Mouse (Mus musculus) heart, embryonic 11.5 days (tissue): ENCODE data around the gene Fam114a2. TPM values are rescaled to one million over a fixed set of nuclear protein-coding genes. Genes with fewer than 3 reads are reported as not detected.
A peak's percentile ranks its signal among the peaks of the same experiment; 100 is the strongest.

Experiments
- ATAC-seq: fragments of 200-750 bp; cut with Nextera tagmentation; replicated peaks from 2 replicates; pipeline ENCODE4 v1.8.0; 2017; ENCODE audit warnings: moderate library complexity; ENCODE audit not compliant: insufficient number of reproducible peaks, low FRiP score, low TSS enrichment
- H3K27ac ChIP-seq: fragments of 300-500 bp; sonication (generic); 2 replicates; pipeline ENCODE4 v1.5.1; 2014; ENCODE audit warnings: mild to moderate bottlenecking, low read depth, low read length
- H3K27me3 ChIP-seq: fragments of 300-500 bp; sonication (generic); 2 replicates; pipeline ENCODE4 v1.6.1; 2014; ENCODE audit warnings: mild to moderate bottlenecking, low read length, mixed read lengths; ENCODE audit not compliant: control insufficient read depth, insufficient read depth
- H3K36me3 ChIP-seq: fragments of 300-500 bp; sonication (generic); 2 replicates; pipeline ENCODE4 v1.6.1; 2014; ENCODE audit warnings: mild to moderate bottlenecking, low read length, moderate library complexity, mixed read lengths; ENCODE audit not compliant: control insufficient read depth, insufficient read depth
- H3K4me1 ChIP-seq: fragments of 300-500 bp; sonication (generic); 2 replicates; pipeline ENCODE4 v1.6.1; 2014; ENCODE audit warnings: low read length; ENCODE audit not compliant: control insufficient read depth, insufficient read depth
- H3K4me2 ChIP-seq: fragments of 300-500 bp; sonication (generic); 2 replicates; pipeline ENCODE4 v1.6.1; 2014; ENCODE audit warnings: mild to moderate bottlenecking, moderate library complexity
- H3K4me3 ChIP-seq: fragments of 300-500 bp; sonication (generic); 2 replicates; pipeline ENCODE4 v1.5.1; 2014; ENCODE audit warnings: low read depth, low read length
- H3K9ac ChIP-seq: fragments of 300-500 bp; sonication (generic); 2 replicates; pipeline ENCODE4 v1.6.1; 2014; ENCODE audit warnings: mild to moderate bottlenecking, low read depth, low read length, moderate library complexity
- H3K9me3 ChIP-seq: fragments of 300-500 bp; sonication (generic); replicated peaks from 2 replicates; pipeline ENCODE4 v1.6.1; 2016; ENCODE audit warnings: low read length; ENCODE audit not compliant: control insufficient read depth
- WGBS: fragments of 180-500 bp; shearing (Covaris S2); extraction: QIAGEN DNeasy Blood & Tissue Kit; methylation state at CpG from one replicate; pipeline ENCODE4 v1.1.7; 2014; ENCODE audit not compliant: insufficient replicate concordance; 5-methylcytosine and 5-hydroxymethylcytosine counted together
- polyA plus RNA-seq: library from polyadenylated mRNA; unstranded; fragments of >200 nt; fragmentation: Nextera tagmentation; extraction: Ambion mirVana; gene quantifications from 2 replicates; pipeline ENCODE4 v1.2.1, GENCODE M21; 2014

Fam114a2 gene
- polyA plus RNA-seq, 1 experiment from 2014 or later: 49.4 TPM

DNA sequence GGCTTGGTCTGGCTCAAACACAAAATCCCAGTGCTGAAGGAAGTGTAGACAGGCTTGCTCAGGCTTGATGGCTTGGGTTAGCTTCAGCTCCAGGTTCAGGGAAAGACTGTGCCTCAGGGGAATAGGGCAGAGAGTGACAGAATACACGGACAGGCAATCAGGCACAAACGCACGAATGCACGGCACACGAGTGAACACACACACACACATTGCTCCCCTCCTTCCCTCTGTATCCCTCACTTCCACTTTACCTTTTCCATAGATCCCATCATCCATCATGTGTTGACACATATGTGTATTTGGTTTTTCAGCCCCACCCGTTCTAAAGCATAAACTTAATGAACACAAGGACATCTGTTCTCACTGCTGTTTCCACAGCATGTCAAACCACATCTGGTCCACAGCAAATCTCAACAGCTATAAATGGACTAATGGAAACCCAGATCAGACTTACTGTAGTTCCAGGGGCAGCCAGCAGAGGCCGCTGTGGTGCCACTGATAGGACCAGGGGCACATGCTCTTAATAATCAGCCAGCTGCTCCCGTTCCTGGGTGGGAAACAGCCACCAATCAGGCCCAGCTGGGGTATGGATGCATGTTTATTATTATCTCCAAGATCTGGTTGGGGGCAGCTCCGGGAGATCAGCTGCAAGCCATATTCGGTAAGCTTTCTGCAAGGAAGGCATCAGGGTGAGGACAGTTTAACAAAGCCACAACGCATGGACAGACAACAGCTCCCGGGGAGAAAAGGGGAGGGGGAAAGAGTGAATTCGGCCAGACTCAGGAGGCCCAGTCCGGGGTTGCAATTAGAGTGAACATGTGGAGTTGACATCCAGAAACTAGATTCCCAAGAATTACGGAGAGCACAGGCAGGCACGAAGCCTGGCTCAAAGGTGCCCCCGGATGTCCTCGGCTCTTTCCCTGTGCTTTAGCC is 30.5 kb upstream of the Fam114a2 start:
- Histone ChIP-seq H3K27ac (no peak overlapping the region), H3K9ac (0 out of 2 replicates have a peak overlapping the region, but pooled peaks have one; percentile 16), H3K4me2 (peak overlapping the region; percentile 55), H3K9me3 (no peaks in the 10 kb centered on the region), H3K36me3 (no peaks in the 10 kb centered on the region), H3K27me3 (no peaks in the 10 kb centered on the region), H3K4me1 (no peaks in the 10 kb centered on the region), H3K4me3 (no peak overlapping the region)
- no peak; the same call in 1 of the 2 replicates for ATAC-seq
- 36% methylated on average over 18 of the region's 18 CpGs for WGBS

DNA sequence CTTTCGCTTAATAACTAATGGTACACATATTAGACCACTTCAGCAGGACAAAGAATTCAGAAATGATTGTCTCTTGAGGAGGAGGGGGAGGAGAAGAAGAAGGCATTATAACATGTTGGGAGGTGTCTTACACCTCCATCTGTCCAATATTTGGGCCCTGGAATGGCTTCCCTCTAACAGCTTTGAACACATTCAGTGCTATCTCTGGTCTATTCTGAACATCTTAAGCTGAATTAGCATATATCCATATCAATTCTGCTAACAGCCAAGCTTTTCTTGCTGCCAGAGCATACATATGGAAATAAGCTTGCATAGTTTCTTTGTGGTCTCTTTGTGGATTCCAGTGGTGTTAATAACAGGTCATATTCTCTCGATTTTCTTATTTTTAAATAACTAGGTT is 22.3 kb upstream of the Fam114a2 start:
- Histone ChIP-seq H3K27ac (no peak overlapping the region), H3K27me3 (no peaks in the 10 kb centered on the region), H3K36me3 (no peaks in the 10 kb centered on the region), H3K9ac (no peak overlapping the region), H3K4me3 (no peak overlapping the region), H3K4me1 (no peaks in the 10 kb centered on the region), H3K4me2 (no peak overlapping the region), H3K9me3 (no peaks in the 10 kb centered on the region)
- 79% methylated on average over 2 of the region's 2 CpGs for WGBS
- no peak for ATAC-seq

DNA sequence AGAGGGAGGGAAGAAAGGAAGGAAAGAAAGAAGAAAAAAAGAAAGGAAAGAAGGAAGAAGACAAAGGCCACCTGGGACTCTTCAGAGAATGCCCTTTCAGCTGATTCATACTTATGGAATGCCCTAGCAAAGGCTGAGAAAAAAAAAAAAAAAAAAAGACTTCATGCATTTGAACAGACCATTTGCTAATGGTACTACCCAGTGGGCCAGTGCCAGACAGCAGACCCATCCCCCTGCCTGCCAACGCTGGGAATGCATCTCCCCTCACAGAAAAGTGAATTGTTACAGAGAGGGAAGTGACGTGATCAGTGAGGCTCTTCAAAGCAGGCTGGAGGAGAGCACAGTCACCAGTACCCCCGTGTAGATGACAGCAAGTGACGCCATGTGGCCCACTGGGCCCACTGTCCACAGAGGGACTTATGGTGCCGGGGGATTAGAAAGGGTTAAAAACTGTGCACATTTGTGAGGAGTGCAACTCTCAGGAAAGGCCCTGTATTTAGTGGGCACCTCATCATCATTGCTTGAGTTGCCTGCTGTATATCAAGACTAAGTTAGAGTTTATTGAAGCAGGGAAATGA is 21.5 kb upstream of the Fam114a2 start:
- Histone ChIP-seq H3K36me3 (no peaks in the 10 kb centered on the region), H3K4me3 (no peak overlapping the region), H3K9ac (no peak overlapping the region), H3K4me2 (no peak overlapping the region), H3K4me1 (no peaks in the 10 kb centered on the region), H3K27ac (no peak overlapping the region), H3K9me3 (no peaks in the 10 kb centered on the region), H3K27me3 (no peaks in the 10 kb centered on the region)
- WGBS: 69% methylated on average over 5 of the region's 5 CpGs
- no peak for ATAC-seq

DNA sequence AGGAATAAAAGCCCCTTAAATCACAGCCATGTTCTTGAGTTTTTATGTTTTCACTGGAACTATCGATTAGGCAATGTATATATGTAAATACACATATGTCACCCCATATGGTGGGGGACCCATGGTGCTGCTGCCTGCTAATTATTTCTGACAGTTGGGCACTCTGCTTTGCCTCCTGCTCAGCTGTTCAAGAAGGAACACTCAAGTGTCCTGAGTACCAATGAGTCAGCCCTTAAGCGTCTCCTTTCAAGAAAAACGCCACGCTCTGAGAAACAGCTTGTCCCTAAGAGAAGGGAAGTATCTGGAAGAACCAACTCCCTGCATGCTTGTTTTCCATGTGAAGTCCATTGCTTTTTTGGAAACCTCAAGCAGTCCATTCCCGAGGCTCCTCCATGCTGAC is 17.5 kb upstream of the Fam114a2 start:
- H3K9me3 ChIP-seq: no peaks in the 10 kb centered on the region
- H3K4me3 ChIP-seq: no peak overlapping the region
- 0 out of 2 replicates have a peak, but pooled peaks cover 3% of the 10 kb centered on the region for H3K36me3 ChIP-seq
- H3K27ac ChIP-seq: no peak overlapping the region
- no peaks in the 10 kb centered on the region for H3K4me1 ChIP-seq
- no peaks in the 10 kb centered on the region for H3K27me3 ChIP-seq
- no peak overlapping the region for H3K9ac ChIP-seq
- ATAC-seq: no peak
- no peak overlapping the region for H3K4me2 ChIP-seq
- 94% methylated on average over 5 of the region's 5 CpGs for whole genome bisulfite sequencing

- H3K4me2 ChIP-seq: no peak overlapping the region
- H3K9me3 ChIP-seq: no peaks in the 10 kb centered on the region
- H3K36me3 ChIP-seq: peaks cover 3% of the 10 kb centered on the region; the same call in 1 of the 2 replicates
- no peak overlapping the region for H3K9ac ChIP-seq
- 93% methylated on average over 4 of the region's 4 CpGs for WGBS
- no peak overlapping the region; the same call in 1 of the 2 replicates for H3K27ac ChIP-seq
- H3K4me3 ChIP-seq: no peak overlapping the region
- H3K4me1 ChIP-seq: no peaks in the 10 kb centered on the region
- no peak for ATAC-seq
- no peaks in the 10 kb centered on the region for H3K27me3 ChIP-seq
Measured at GRCm38 (mm10) chr11:57532306-57532705, 13.9 kb upstream of the Fam114a2 start.

DNA sequence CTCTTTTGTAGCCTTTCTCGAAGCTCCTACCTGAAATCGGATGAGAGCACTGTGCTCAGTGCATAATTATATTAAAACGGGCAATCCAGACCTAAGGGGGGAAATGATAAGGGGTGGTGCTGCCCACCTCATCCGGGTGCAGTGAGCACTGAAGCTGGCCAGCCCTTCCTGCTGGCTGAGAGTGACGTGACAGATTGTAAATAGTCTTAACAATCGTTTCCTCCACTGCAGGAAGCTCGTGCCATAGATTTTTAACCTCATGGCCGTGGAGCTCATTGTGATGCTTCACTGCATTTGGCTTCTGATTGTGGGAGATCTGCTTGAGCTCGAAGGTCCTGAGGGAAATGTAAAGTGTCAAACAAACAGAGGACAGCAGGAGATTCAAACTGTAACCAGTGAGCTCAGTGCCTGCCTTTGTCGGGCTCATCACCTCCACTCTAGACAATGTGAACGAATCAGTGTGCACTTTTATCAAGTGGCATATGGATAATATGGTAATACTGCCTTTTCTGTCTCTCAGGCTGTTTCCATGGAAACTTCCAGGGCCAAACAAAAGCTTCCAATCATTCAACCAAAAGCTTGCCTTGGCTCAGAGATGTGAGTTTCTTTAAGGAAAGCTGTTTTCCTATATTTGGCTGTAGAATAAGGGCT is 13.0 kb upstream of the Fam114a2 start:
- no peak for ATAC-seq

GRCm38 (mm10) chr11:57529111-57529510 is 10.7 kb upstream of the Fam114a2 start:
- Histone ChIP-seq H3K9me3 (no peaks in the 10 kb centered on the region), H3K4me2 (no peak overlapping the region), H3K9ac (no peak overlapping the region), H3K27me3 (no peaks in the 10 kb centered on the region), H3K27ac (no peak overlapping the region), H3K36me3 (peaks cover 3% of the 10 kb centered on the region; the same call in 1 of the 2 replicates), H3K4me1 (peaks cover 6% of the 10 kb centered on the region; the same call in 1 of the 2 replicates), H3K4me3 (no peak overlapping the region)
- 84% methylated on average over 3 of the region's 3 CpGs for WGBS
- no peak for ATAC-seq

More for the DNA sequence above, 13.0 kb upstream of the Fam114a2 start:
- H3K4me1 ChIP-seq: no peaks in the 10 kb centered on the region
- 56% methylated on average over 11 of the region's 11 CpGs for WGBS
- H3K27ac ChIP-seq: peak overlapping the region; percentile 60
- no peak overlapping the region for H3K4me2 ChIP-seq
- H3K9ac ChIP-seq: no peak overlapping the region
- peaks cover 3% of the 10 kb centered on the region; the same call in 1 of the 2 replicates for H3K36me3 ChIP-seq
- no peak overlapping the region for H3K4me3 ChIP-seq
- H3K27me3 ChIP-seq: no peaks in the 10 kb centered on the region
- H3K9me3 ChIP-seq: no peaks in the 10 kb centered on the region

DNA sequence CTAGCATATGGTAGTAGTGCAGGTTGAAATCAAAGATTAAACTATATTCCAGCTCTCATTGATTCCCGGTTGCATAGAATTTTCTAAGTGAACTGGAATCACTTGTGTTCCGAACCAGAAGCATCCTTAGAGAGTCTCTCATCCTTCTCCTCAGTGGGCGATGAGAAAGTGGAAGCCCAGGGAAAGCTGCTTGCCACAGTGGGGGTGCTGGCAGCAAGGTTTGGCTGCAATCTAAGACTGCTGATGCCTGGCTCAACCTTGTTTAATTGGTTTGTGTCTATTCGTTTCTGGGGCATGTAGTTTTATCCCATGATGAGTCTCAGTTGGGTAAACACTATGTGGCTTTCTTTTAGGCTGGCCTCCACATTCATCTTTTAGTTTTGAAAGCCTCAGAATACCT is 9.1 kb upstream of the Fam114a2 start:
- Histone ChIP-seq H3K9ac (no peak overlapping the region), H3K36me3 (peaks cover 3% of the 10 kb centered on the region; the same call in 1 of the 2 replicates), H3K9me3 (no peaks in the 10 kb centered on the region), H3K27ac (no peak overlapping the region), H3K27me3 (no peaks in the 10 kb centered on the region), H3K4me1 (peaks cover 6% of the 10 kb centered on the region; the same call in 1 of the 2 replicates), H3K4me2 (no peak overlapping the region), H3K4me3 (no peak overlapping the region)
- 84% methylated on average over 4 of the region's 4 CpGs for WGBS
- no peak for ATAC-seq
